Mouse (Mus musculus) midbrain, embryonic 13.5 days (tissue): ENCODE data around the gene Gpha2. TPM values are rescaled to one million over a fixed set of nuclear protein-coding genes. Genes with fewer than 3 reads are reported as not detected.

ENCODE experiments used
- ATAC-seq: fragments of 200-750 bp; cut with Nextera tagmentation; 2 replicates; pipeline ENCODE4 v1.8.0; 2017; ENCODE audit warnings: mild to moderate bottlenecking, moderate TSS enrichment, moderate library complexity
- H3K27ac ChIP-seq: fragments of 300-500 bp; sonication (generic); 2 replicates; pipeline ENCODE4 v1.5.1; 2015; ENCODE audit warnings: inconsistent platforms, mild to moderate bottlenecking, moderate library complexity
- H3K27me3 ChIP-seq: fragments of 300-500 bp; sonication (generic); 2 replicates; pipeline ENCODE4 v1.6.1; 2015; ENCODE audit warnings: mild to moderate bottlenecking, inconsistent platforms
- H3K36me3 ChIP-seq: fragments of 300-500 bp; sonication (generic); 2 replicates; pipeline ENCODE4 v1.6.1; 2015; ENCODE audit warnings: mild to moderate bottlenecking, inconsistent platforms
- H3K4me1 ChIP-seq: fragments of 300-500 bp; sonication (generic); replicated peaks from 2 replicates; pipeline ENCODE4 v1.6.1; 2015; ENCODE audit warnings: inconsistent platforms
- H3K4me2 ChIP-seq: fragments of 300-500 bp; sonication (generic); replicated peaks from 2 replicates; pipeline ENCODE4 v1.6.1; 2015; ENCODE audit warnings: moderate library complexity, mild to moderate bottlenecking, inconsistent platforms
- H3K4me3 ChIP-seq: fragments of 300-500 bp; sonication (generic); replicated peaks from 2 replicates; pipeline ENCODE4 v1.5.1; 2015; ENCODE audit warnings: mild to moderate bottlenecking, inconsistent platforms
- H3K9ac ChIP-seq: fragments of 300-500 bp; sonication (generic); replicated peaks from 2 replicates; pipeline ENCODE4 v1.6.1; 2015; ENCODE audit warnings: mild to moderate bottlenecking, inconsistent platforms
- H3K9me3 ChIP-seq: fragments of 300-500 bp; sonication (generic); 2 replicates; pipeline ENCODE4 v1.6.1; 2016; ENCODE audit warnings: mild to moderate bottlenecking, inconsistent platforms
- WGBS: fragments of 180-500 bp; shearing (Covaris S2); methylation state at CpG from one replicate; pipeline ENCODE4 v1.1.7; 2015; 5-methylcytosine and 5-hydroxymethylcytosine counted together
- polyA plus RNA-seq: library from polyadenylated mRNA; unstranded; fragments of >200 nt; fragmentation: Nextera tagmentation; extraction: Ambion mirVana; gene quantifications from 2 replicates; pipeline ENCODE4 v1.2.1, GENCODE M21; 2015

Gene Gpha2
- polyA plus RNA-seq, 1 experiment from 2014 or later: not detected

DNA sequence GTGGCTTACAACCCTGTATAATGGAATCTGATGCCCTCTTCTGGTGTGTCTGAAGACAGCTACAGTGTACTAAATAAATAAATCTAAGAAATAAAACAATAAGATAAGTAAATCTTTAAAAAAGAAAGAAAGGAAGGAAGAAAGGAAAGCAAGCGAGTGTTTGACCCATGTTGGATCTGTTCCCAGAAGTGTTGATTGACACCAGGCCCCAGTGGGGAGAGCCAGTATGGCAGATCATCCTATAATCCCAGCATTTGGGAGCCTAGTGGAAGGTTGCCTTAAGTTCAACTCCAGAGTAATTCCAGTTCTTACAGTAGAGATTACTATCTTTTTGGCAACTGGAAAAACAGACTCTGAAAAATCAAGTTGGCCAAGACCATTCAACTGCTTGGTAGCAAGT lies 19.6 kb downstream of the Gpha2 start:
- peaks cover 59% of the 10 kb centered on the region for H3K36me3 ChIP-seq
- H3K9me3 ChIP-seq: no peaks in the 10 kb centered on the region
- H3K4me2 ChIP-seq: no peak overlapping the region
- H3K27me3 ChIP-seq: no peaks in the 10 kb centered on the region
- H3K27ac ChIP-seq: no peak overlapping the region
- 87% methylated on average over 1 of the region's 1 CpGs for WGBS
- no peak overlapping the region for H3K4me3 ChIP-seq
- no peak for ATAC-seq
- H3K9ac ChIP-seq: no peak overlapping the region
- H3K4me1 ChIP-seq: peaks cover 14% of the 10 kb centered on the region

DNA sequence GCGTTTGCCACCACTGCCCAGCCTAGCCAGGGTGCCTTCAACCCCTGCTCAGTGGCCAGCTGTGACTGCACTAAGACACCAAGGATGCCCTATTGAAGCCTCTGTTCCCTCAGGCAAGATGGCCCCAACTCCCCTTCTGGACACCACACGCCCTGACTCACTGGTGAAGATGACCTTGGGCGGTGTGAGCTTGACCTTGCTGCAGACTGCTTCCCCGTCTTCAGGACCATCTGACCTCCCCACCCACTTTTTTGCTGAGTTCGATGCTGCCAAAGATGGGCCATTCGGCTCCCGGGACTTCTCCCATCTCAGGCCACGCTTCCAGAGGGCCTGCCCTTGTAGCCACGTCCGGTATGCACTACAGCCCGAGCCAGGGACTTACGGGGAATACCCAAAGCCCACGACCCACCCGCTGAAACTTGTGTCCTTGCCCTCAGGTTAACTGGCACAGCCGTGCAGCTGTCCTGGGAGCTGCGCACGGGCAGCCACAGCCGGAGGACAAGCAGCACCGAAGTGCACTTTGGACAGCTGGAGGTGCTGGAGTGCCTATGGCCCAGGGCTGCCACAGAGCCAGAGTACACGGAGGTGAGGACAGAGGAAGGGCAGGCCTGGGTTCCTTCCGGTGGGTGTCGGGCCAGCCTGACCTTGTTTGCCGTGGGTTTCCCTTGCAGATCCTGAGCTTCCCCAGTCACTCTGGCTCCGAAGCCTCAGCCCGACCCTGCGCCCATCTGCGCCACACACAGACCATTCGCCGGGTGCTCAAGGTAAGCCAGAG lies 21.5 kb downstream of the Gpha2 start:
- H3K4me3 ChIP-seq: no peak overlapping the region
- H3K36me3 ChIP-seq: peaks cover 77% of the 10 kb centered on the region
- no peak overlapping the region for H3K4me2 ChIP-seq
- H3K4me1 ChIP-seq: peaks cover 7% of the 10 kb centered on the region
- 93% methylated on average over 29 of the region's 29 CpGs for WGBS
- H3K27ac ChIP-seq: no peak overlapping the region
- H3K27me3 ChIP-seq: no peaks in the 10 kb centered on the region
- no peak for ATAC-seq
- H3K9ac ChIP-seq: no peak overlapping the region
- H3K9me3 ChIP-seq: no peaks in the 10 kb centered on the region

GRCm38 (mm10) chr19:6253021-6253420 lies 26.8 kb downstream of the Gpha2 start:
- WGBS: 91% methylated on average over 4 of the region's 4 CpGs
- no peak overlapping the region for H3K27ac ChIP-seq

GRCm38 (mm10) chr19:6260428-6260827 lies 34.2 kb downstream of the Gpha2 start:
- ATAC-seq: no peak
- Histone ChIP-seq H3K4me3 (no peak overlapping the region), H3K27ac (no peak overlapping the region), H3K36me3 (peaks cover 74% of the 10 kb centered on the region), H3K9ac (no peak overlapping the region), H3K27me3 (no peaks in the 10 kb centered on the region), H3K9me3 (0 out of 2 replicates have a peak, but pooled peaks cover 3% of the 10 kb centered on the region), H3K4me2 (no peak overlapping the region), H3K4me1 (no peaks in the 10 kb centered on the region)
- whole genome bisulfite sequencing: 73% methylated on average over 2 of the region's 2 CpGs

More at GRCm38 (mm10) chr19:6253021-6253420, 26.8 kb downstream of the Gpha2 start:
- Histone ChIP-seq H3K27me3 (no peaks in the 10 kb centered on the region), H3K4me1 (no peaks in the 10 kb centered on the region), H3K9ac (no peak overlapping the region), H3K9me3 (no peaks in the 10 kb centered on the region), H3K4me2 (no peak overlapping the region), H3K36me3 (peaks cover 93% of the 10 kb centered on the region), H3K4me3 (no peak overlapping the region)
- no peak for ATAC-seq

- Histone ChIP-seq H3K4me3 (no peak overlapping the region), H3K27ac (no peak overlapping the region), H3K27me3 (no peaks in the 10 kb centered on the region), H3K9me3 (0 out of 2 replicates have a peak, but pooled peaks cover 3% of the 10 kb centered on the region), H3K4me2 (no peak overlapping the region), H3K36me3 (peaks cover 69% of the 10 kb centered on the region), H3K4me1 (no peaks in the 10 kb centered on the region), H3K9ac (no peak overlapping the region)
- 78% methylated on average over 4 of the region's 4 CpGs for WGBS
- ATAC-seq: no peak
Observed at GRCm38 (mm10) chr19:6260946-6261345, 34.8 kb downstream of the Gpha2 start.

DNA sequence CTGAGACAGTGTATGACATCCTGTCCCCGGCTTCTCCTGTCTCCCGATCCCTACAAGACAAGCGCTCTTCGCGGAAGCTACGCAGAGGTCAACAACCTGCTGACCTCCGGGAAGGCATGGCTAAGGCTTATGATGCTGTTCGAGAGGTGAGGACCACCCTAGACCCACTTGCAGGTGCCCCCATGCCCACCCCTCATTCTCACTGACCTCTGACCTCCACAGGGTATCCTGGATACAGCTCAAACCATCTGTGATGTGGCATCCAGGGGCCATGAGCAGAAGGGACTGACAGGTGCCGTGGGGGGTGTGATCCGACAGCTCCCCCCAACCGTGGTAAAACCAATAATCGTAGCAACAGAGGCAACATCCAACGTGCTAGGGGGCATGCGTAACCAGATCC lies 35.2 kb downstream of the Gpha2 start:
- Histone ChIP-seq H3K4me2 (no peak overlapping the region), H3K9me3 (0 out of 2 replicates have a peak, but pooled peaks cover 3% of the 10 kb centered on the region), H3K27me3 (no peaks in the 10 kb centered on the region), H3K36me3 (peaks cover 64% of the 10 kb centered on the region), H3K27ac (no peak overlapping the region), H3K9ac (no peak overlapping the region), H3K4me1 (no peaks in the 10 kb centered on the region), H3K4me3 (no peak overlapping the region)
- WGBS: 95% methylated on average over 14 of the region's 14 CpGs
- ATAC-seq: no peak

GRCm38 (mm10) chr19:6262222-6262621 lies 36.0 kb downstream of the Gpha2 start:
- Histone ChIP-seq H3K4me3 (no peak overlapping the region), H3K27ac (no peak overlapping the region), H3K9ac (no peak overlapping the region), H3K27me3 (no peaks in the 10 kb centered on the region), H3K9me3 (0 out of 2 replicates have a peak, but pooled peaks cover 3% of the 10 kb centered on the region), H3K4me1 (no peaks in the 10 kb centered on the region), H3K4me2 (no peak overlapping the region), H3K36me3 (peaks cover 56% of the 10 kb centered on the region)
- WGBS: 52% methylated on average over 7 of the region's 7 CpGs
- ATAC-seq: no peak

GRCm38 (mm10) chr19:6262839-6263433 lies 36.8 kb downstream of the Gpha2 start:
- no peaks in the 10 kb centered on the region for H3K4me1 ChIP-seq
- peaks cover 49% of the 10 kb centered on the region for H3K36me3 ChIP-seq
- 90% methylated on average over 8 of the region's 8 CpGs for WGBS
- H3K27me3 ChIP-seq: no peaks in the 10 kb centered on the region
- H3K9ac ChIP-seq: no peak overlapping the region
- H3K9me3 ChIP-seq: 0 out of 2 replicates have a peak, but pooled peaks cover 3% of the 10 kb centered on the region
- H3K4me3 ChIP-seq: no peak overlapping the region
- ATAC-seq: no peak
- H3K27ac ChIP-seq: no peak overlapping the region
- H3K4me2 ChIP-seq: no peak overlapping the region

DNA sequence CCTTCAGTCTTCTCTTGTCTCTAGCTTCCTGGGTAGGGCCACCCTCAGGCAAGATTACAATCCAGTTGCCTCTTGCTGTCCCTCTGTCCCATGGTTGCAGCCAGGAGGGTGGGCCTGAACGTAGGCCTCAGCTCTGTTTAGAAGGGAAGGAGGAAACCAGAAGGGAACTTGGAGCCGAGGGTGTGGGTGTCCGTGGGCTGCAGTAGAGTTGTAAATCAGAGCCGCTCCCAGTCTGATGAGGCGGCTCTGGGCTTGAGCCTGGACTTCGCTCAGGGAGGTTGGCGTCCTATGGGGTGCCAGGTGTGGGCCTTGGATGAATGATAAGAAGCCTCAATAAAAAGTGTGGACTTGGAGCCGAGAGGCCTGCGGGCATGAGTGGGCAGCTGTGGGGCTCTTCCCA lies 38.0 kb downstream of the Gpha2 start:
- no peak for ATAC-seq
- WGBS: 86% methylated on average over 9 of the region's 9 CpGs
- Histone ChIP-seq H3K27ac (no peak overlapping the region), H3K4me3 (no peak overlapping the region), H3K4me2 (no peak overlapping the region), H3K36me3 (peaks cover 36% of the 10 kb centered on the region), H3K9me3 (0 out of 2 replicates have a peak, but pooled peaks cover 3% of the 10 kb centered on the region), H3K9ac (no peak overlapping the region), H3K27me3 (no peaks in the 10 kb centered on the region), H3K4me1 (0 out of 2 replicates have a peak, but pooled peaks cover 3% of the 10 kb centered on the region)

DNA sequence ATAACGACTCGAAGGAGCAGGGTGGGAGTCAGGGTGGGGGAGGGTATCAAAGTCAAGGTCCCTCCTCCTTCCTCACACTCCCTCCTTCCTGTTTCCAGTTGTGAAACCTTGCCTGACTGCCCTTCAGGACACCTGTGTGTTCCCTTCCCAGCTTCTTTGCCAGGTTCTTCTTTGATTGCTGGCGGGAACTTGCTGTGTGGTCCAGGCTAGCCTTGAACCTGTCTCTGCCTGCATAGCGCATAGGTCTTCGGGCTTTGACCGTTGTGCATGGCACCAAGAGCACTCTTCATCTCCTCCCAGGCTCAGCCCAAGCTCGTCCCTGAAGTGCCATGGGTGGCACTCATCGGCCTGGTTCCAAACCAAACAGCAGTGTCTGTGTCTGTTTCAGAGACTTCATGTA lies 38.8 kb downstream of the Gpha2 start:
- Histone ChIP-seq H3K9ac (no peak overlapping the region), H3K4me3 (no peak overlapping the region), H3K27ac (no peak overlapping the region), H3K27me3 (no peaks in the 10 kb centered on the region), H3K4me1 (0 out of 2 replicates have a peak, but pooled peaks cover 3% of the 10 kb centered on the region), H3K9me3 (0 out of 2 replicates have a peak, but pooled peaks cover 3% of the 10 kb centered on the region), H3K4me2 (no peak overlapping the region), H3K36me3 (peaks cover 31% of the 10 kb centered on the region)
- WGBS: 94% methylated on average over 8 of the region's 8 CpGs
- no peak for ATAC-seq

DNA sequence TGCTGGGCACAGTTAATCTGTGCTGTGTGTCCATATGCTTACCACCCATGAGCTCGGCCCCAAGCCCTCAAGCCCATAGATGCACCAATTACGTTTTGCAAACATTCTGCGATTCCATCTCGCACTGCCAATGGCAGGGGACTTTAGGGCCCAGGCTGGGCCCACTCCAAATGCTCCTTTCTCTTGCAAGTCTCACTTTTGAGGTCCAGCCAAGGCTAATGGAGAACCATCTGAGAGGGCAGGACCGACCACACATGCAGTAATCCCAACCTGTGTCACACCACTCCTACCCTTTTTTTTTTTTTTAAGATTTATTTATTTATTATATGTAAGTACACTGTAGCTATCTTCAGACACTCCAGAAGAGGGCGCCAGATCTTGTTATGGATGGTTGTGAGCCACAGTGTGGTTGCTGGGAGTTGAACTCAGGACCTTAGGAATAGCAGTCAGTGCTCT lies 39.6 kb downstream of the Gpha2 start:
- Histone ChIP-seq H3K27ac (no peak overlapping the region), H3K4me2 (no peak overlapping the region), H3K4me3 (no peak overlapping the region), H3K9ac (no peak overlapping the region), H3K4me1 (0 out of 2 replicates have a peak, but pooled peaks cover 3% of the 10 kb centered on the region), H3K36me3 (peaks cover 23% of the 10 kb centered on the region), H3K27me3 (no peaks in the 10 kb centered on the region), H3K9me3 (0 out of 2 replicates have a peak, but pooled peaks cover 3% of the 10 kb centered on the region)
- ATAC-seq: no peak
- 64% methylated on average over 6 of the region's 6 CpGs for WGBS
